Mouse (Mus musculus) adipose tissue, adult 10 weeks (tissue): ENCODE results near the gene Drp2. TPM values are rescaled to one million over a fixed set of nuclear protein-coding genes. Genes with fewer than 3 reads are reported as not detected.

Source experiments
- polyA plus RNA-seq: library from polyadenylated mRNA; stranded (reverse); fragments of 350-450 nt; fragmentation: Illumina TruSeq; extraction: RNeasy Lipid Tissue Mini Kit (QIAGEN cat#74804); gene quantifications from one replicate; pipeline ENCODE4 v1.2.3, GENCODE M21; 2014; ENCODE audit warnings: low read depth, low replicate concordance

The Drp2 gene
- 1.3 TPM for polyA plus RNA-seq

DNA sequence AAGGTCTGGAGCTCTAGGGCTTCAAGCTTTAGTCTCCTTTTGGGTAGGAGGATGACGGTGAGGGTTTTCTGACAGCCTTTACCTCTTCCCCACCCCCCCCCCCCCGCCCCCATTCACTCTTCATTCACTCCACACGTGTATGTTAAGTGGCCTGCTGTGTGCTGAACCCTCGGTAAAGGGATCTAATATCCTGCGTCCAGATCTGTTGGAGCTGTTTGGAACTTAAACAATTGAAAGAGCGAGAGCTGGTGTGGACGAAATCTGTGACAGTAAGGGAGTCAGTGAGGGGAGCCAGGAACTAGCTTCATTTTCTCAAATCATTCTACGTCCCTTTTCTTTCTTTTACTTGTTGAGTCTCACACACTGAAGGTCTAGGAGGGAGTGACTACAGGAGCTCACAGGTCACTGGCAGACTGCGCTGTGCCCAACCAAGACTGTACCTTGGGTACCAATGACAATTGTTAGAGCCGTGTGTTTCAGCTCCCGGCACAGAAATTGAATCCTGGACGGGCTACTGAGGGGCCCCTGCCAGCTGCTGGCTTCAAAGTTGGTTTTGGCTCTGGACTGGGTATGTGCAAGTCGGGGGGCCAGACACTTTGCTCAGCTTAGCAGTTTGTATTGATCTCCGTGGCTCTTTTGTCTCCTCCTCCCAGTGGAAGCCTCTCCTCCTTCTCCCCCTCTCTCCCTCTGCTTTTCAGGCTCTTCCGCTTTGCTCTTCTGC lies at the start of gene Drp2:
Gene Drp2, plus strand, starts transcription at position 689 of the 721 bp plus-strand sequence.

GRCm38 (mm10) chrX:134476290-134476689 lies 71.9 kb downstream of the Drp2 start, which contains the start of gene Taf7l:
Gene Taf7l, minus strand, starts transcription at chrX:134476490.

Other genes starting within 250 kb of the Drp2 start
- gene Xkrx, start 242.5 kb upstream of the Drp2 start, polyA plus RNA-seq = 16.2 TPM
- 1.2 TPM for gene Arl13a, start 217.1 kb upstream of the Drp2 start, polyA plus RNA-seq
- gene Nox1, start 182.6 kb upstream of the Drp2 start, polyA plus RNA-seq = 0.36 TPM
- 15.2 TPM for gene Trmt2b, start 127.6 kb upstream of the Drp2 start, polyA plus RNA-seq
- 2.4 TPM for gene Tmem35a, start 109.3 kb upstream of the Drp2 start, polyA plus RNA-seq
- 0.58 TPM for gene Cenpi, start 96.5 kb upstream of the Drp2 start, polyA plus RNA-seq
- gene Taf7l, start 71.9 kb downstream of the Drp2 start, polyA plus RNA-seq = 0.45 TPM
- gene Timm8a1, start 137.3 kb downstream of the Drp2 start, polyA plus RNA-seq = 11.6 TPM
- 3.1 TPM for gene Btk, start 179.0 kb downstream of the Drp2 start, polyA plus RNA-seq
- 914 TPM for gene Rpl36a, start 181.1 kb downstream of the Drp2 start, polyA plus RNA-seq
- gene Gla, start 196.6 kb downstream of the Drp2 start, polyA plus RNA-seq = 8.1 TPM
- 72.6 TPM for gene Hnrnph2, start 196.6 kb downstream of the Drp2 start, polyA plus RNA-seq